Mouse (Mus musculus): Measurements from ENCODE around the gene Trp53bp2.

DNA sequence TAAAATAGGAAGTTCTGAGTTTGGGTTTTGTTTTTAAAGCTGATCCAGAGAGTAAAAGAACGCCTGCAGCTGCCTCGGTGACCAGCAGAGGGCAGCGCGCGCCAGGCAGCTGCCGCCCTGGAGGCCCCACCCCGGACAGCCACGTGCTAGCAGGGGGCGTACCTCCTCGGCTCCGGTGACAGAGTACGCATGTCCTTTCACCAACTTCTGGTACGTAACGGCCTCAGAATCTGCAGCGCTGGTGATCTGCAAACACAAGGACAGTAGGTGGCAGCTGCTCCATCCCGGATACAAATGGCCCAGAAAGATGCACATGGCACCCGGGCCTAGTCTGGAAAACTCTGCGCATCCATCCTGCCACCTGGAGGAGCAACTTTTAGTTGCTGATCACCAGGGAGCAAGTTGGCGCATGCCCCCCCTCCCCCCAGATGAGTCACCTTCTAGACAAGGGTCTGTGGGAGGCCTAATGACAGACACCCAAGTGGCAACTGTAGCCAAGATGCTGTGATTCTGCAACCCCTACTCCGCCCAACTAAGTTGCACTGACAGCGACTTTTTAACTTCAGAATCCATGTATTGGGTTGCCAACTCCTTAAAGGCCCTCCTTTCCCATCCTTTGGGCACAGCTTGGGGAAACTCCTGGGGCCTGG lies 81.0 kb downstream of the Trp53bp2 start:
- TF ChIP-seq POLR2A (IDR thresholded peaks at IDR 0.05; ENCODE audit: low read depth, low read length) (no peak), CTCF (IDR thresholded peaks at IDR 0.05; ENCODE audit: extremely low read depth, insufficient read length, insufficient replicate concordance, low read depth, low read length) (peak; percentile 93)

All from small intestine, adult 2 months (tissue).